Mouse (Mus musculus) lung, postnatal 10 days (tissue): ENCODE data around the gene Pax1.

ENCODE experiments used
- DNase-seq: peaks from one replicate; pipeline ENCODE4 v3.0.0; 2021

Gene Pax1

GRCm38 (mm10) chr2:147361581-147361980, at the start of gene Pax1:
TSS of gene Pax1 (plus strand) at chr2:147361925.
- no peak for DNase-seq

- peak; percentile 20 for DNase-seq
Measured at GRCm38 (mm10) chr2:147321036-147321435, 40.7 kb upstream of the Pax1 start.

- DNase-seq = no peak
Measured at GRCm38 (mm10) chr2:147325178-147325577, 36.5 kb upstream of the Pax1 start.

- no peak for DNase-seq
Measured at GRCm38 (mm10) chr2:147332731-147333130, 29.0 kb upstream of the Pax1 start.

GRCm38 (mm10) chr2:147338729-147339128, 23.0 kb upstream of the Pax1 start:
- no peak for DNase-seq

- no peak for DNase-seq
Measured at GRCm38 (mm10) chr2:147339796-147340195, 21.9 kb upstream of the Pax1 start.

DNA sequence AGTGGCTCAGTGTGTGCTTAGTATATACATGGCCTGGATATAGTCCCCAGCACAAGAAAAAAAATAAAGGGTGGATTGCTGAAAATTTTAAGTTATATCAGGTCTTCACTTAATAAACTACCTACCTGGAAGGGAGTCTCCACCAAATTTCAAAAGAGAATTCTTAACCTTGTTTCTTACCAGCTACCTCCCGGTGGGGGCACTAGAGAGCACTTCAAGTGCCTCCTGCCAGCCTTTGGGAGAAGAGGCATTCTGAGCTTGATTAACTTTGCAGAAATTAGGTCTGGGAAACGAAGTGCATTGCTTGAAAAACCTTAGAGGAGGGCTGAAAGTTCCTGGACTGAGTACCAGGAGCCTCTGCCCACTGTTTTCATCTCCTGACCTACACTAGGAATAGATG, 19.5 kb upstream of the Pax1 start:
- DNase-seq = no peak

GRCm38 (mm10) chr2:147359716-147360115, 2.0 kb upstream of the Pax1 start:
- no peak for DNase-seq

DNA sequence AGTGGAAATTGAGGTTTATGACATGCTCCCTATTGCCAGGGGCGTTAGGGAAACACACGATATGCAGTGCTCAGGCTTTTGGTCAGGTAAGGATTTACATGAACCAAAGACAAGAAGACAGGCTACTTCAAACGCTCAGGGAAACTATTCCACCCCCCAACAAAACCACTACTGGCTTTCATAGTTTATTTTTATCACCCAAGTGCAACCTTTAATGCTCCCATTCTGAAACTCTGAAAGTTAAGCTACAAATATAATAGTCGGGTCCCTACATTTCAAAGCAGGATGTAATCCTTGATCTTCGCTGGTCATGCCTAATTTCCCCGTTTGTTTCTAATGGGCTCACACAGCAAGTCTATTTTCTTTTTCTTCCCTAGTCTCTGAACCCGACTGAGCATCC, 1.3 kb upstream of the Pax1 start:
- DNase-seq = no peak

DNA sequence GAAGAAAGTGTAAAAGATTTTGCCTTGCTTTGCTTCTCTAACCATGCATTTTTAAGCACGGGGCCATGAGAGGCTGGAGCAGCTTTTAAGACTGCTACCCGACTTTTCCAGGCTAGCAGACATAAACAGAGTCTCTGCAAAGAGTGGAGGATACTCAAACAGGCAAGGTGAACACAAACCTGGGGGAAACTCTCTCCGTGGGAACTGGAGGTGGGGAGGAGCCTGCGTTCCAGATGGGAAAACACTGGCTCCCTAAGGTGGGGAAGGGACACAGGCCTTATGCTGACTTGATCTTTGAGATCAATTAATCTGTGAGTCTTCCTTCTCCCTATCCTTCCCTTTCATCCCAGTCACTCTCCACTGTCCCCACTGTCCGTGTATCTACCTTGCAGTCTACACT, 869 bp upstream of the Pax1 start:
- DNase-seq = no peak

DNA sequence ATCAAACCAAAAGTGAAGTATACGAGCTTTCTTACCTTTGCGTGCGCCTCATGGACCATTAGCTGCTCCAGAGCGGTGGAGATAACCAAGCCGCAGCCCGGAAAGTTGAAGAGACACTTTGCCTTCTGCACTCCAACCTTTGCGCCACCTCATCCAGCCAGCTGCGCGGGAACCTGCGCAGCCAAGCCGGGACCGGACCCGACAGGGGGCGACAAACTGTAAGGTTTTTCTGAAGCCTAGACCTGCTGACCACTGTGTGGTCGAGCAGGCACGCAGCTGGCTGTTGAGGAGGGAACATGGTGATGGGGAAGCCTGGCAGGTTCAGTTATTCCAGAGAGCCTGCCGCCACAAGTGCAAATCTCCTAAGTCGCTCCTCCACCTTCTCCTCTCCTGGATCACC, 591 bp downstream of the Pax1 start:
- peak; percentile 32 for DNase-seq

DNA sequence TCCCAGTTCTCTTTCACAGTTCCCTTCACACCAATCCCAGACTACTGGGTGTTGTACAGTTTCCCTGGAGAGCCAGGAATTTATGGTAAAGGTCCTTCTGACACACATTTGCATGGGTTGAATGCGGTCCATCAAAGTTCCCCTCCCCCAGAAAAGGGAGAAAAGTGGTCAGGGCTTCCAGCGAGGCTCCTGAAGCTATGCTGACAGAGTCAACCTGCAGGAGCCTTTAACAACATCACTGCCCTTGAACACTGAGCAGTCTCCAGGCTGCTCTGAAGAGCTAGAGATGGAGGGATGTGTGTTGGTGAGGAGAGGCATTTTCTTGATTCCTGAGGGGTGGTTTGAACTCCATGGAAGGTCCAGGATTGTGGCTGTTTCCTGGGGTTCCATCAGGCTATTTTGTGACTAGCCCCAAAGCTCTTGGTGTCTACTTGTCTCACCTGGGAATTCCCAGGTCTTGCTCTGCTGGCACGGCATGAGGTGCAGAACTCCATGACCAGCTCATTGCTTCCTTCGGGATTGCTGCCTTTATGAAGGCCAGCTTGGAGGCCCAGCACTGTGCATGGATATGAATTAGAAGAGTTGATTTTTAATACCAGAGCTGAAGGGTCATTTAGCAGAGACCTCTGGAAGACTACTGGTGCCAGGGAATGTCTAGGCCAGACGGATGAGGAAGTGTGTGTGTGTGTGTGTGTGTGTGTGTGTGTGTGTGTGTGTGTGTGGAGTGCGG, 1.8 kb downstream of the Pax1 start:
- DNase-seq = no peak

DNA sequence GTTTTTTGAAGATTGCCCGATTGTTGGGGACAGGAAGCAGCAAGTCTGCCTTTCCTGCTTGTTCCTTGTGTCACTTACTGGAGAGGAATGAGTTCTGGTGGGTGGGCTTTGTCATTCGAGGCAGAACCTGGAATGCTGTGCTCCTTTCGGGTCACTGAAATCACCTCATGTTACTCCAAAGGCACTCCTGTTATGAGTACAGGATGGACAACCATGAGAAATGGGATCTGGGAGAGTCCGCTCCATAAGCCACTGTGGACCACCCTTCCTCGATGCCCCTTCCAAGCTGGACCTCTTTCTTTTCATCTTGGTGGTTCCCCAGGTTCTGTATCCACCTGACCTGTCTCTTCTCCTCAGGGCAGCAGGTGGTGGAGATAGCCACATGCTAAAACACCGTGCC, 2.5 kb downstream of the Pax1 start:
- DNase-seq = no peak

DNA sequence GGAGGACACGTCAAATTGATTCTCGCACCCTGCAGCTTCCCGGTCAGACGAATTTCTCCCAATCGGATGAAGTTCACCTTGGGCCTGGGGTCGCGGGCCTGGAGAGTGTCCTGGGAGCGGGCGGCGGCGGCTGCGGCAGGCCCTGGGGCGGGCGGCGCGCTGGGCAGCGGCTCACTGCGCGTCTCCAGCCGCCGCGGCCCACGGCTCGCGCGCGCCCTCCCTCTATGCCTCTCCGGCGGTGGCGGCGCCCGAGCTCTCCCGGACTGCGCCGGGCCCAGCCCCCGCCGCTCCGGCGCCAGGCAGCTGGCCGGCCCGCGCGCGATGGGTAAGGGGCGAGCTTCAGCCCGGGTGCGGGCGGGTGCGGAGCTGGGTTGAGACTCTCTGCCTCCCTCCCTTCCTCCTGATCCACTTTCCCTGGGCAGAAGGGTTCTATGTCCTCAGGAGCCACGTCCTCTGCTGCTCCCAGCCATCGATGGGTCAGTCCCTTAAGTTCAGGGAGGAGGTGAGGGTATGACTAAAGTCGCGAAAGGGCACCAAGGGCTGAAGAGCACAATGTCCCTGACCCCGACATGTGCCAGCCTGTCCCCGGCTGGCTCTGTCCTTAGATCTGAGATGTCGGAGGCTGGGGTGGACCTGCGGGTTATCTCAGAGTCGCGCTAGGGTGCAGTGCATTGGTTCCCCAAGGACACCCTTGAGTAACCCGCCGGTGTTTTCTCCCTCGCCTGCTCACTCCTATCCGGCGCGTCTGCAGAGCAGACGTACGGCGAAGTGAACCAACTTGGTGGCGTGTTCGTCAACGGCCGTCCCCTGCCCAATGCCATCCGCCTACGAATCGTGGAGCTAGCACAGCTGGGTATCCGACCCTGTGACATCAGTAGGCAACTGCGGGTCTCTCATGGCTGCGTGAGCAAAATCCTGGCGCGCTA, 3.5 kb downstream of the Pax1 start:
- DNase-seq = no peak

DNA sequence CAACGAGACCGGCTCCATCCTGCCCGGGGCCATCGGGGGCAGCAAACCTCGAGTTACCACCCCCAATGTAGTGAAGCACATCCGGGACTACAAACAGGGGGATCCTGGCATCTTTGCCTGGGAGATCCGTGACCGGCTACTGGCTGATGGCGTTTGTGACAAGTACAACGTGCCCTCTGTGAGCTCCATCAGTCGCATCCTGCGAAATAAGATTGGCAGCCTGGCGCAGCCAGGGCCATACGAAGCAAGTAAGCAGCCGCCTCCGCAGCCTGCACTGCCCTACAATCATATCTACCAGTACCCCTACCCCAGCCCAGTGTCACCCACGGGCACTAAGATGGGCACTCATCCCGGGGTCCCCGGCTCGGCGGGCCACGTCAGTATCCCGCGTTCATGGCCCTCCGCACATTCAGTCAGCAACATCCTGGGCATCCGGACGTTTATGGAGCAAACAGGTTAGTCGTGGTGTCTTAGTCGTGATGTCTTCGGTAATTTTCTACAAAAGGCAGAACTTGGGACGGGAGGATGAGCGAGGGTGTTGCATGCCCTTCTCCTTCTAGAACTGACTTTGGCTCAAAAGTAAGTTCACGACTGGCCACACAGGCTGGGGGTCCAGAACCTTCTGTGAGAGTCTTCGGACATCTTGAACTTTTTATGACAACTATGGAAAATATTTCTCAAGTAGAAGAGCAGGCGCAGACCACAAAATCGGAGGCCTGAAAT, 4.3 kb downstream of the Pax1 start:
- no peak for DNase-seq

DNA sequence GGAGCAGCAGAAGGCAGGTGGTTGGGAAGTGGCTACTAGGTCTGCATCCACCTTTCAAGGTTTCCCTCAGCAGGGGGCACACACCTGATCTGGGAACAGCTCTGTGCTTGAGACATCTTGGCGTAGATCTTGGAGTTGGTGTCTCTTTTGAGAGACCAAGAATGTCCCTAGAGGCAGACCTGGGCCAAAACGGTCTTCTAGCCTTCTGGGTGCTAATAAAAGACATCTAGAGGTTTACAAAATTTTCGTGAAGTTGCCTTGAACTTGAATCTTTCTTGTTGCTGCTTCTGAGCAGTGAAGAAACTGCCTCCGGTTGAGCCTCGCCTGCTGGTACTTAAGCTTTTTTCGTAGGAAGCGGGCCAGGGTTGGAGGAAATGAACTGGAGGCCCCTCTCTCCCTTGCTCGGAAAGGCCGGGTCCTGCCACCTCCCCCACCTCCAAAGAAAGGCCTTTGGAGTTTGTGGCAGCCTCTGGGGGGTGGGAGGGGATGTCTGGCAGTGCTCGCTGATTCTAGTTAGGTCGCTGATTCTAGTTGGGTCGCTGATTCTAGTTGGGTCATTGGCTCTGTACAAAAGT, 5.6 kb downstream of the Pax1 start:
- DNase-seq = no peak

- DNase-seq = no peak
Measured at GRCm38 (mm10) chr2:147367911-147368591, 6.3 kb downstream of the Pax1 start.

DNA sequence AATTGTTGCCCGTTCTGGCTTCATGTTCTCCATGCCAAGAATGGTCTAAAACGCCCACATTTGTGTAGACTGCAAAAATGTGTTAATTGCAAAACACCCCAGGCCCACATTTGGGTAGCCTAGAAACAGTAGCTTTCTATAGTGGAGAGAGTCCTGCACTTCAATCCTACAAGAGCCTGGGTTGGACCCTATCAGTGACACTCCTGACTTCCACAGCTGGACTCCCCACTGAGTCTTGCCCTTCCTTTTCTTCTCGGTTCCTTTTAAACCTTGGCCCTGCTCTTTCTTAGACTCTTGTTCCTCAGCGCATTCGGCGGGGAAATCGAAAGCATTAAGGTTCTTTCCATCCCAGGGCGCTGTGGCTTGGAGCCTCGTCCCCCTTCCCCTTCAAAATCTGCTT, 7.8 kb downstream of the Pax1 start:
- DNase-seq = no peak

GRCm38 (mm10) chr2:147370091-147370490, 8.4 kb downstream of the Pax1 start:
- DNase-seq = no peak

GRCm38 (mm10) chr2:147371289-147371688, 9.6 kb downstream of the Pax1 start:
- DNase-seq = no peak

GRCm38 (mm10) chr2:147371840-147372239, 10.1 kb downstream of the Pax1 start:
- DNase-seq = no peak

GRCm38 (mm10) chr2:147372947-147373666, 11.4 kb downstream of the Pax1 start:
- no peak for DNase-seq
